Mouse (Mus musculus) ES-Bruce4 (cell line): ENCODE data around the gene Spg20. TPM values are rescaled to one million over a fixed set of nuclear protein-coding genes. Genes with fewer than 3 reads are reported as not detected.

ENCODE experiments used
- H3K27ac ChIP-seq: 2 replicates; pipeline ENCODE4 v1.5.1; 2012; ENCODE audit warnings: low read length, inconsistent platforms; ENCODE audit not compliant: insufficient read depth
- H3K27me3 ChIP-seq: 2 replicates; pipeline ENCODE4 v1.6.1; 2012; ENCODE audit warnings: mild to moderate bottlenecking, low read length, inconsistent platforms; ENCODE audit not compliant: control insufficient read depth, poor library complexity, insufficient read depth, severe bottlenecking
- H3K36me3 ChIP-seq: 2 replicates; pipeline ENCODE4 v1.6.1; 2012; ENCODE audit warnings: inconsistent platforms, mild to moderate bottlenecking, low read length, moderate library complexity; ENCODE audit not compliant: control insufficient read depth, poor library complexity, insufficient read depth, severe bottlenecking
- H3K4me1 ChIP-seq: one replicate; pipeline ENCODE4 v1.8.1; 2011; ENCODE audit warnings: low read length; ENCODE audit not compliant: control insufficient read depth, insufficient read depth
- H3K4me3 ChIP-seq: 2 replicates; pipeline ENCODE4 v1.5.1; 2011; ENCODE audit warnings: low read depth, mild to moderate bottlenecking, low read length
- H3K9ac ChIP-seq: 2 replicates; pipeline ENCODE4 v1.6.1; 2012; ENCODE audit warnings: low read depth, mild to moderate bottlenecking, inconsistent platforms; ENCODE audit not compliant: poor library complexity, severe bottlenecking
- H3K9me3 ChIP-seq: replicated peaks from 2 replicates; pipeline ENCODE4 v1.6.1; 2012; ENCODE audit warnings: mild to moderate bottlenecking, low read length, inconsistent platforms; ENCODE audit not compliant: control insufficient read depth, poor library complexity, insufficient read depth, severe bottlenecking
- CTCF ChIP-seq: IDR thresholded peaks from one replicate; pipeline ENCODE4 v1.8.1; 2011; ENCODE audit warnings: low read depth, low read length
- EP300 ChIP-seq: IDR thresholded peaks from 2 replicates; pipeline ENCODE4 v1.6.1; 2011; ENCODE audit warnings: low read depth, low read length; ENCODE audit not compliant: insufficient read depth
- POLR2A ChIP-seq: IDR thresholded peaks from one replicate; pipeline ENCODE4 v1.8.1; 2011; ENCODE audit warnings: low read length; ENCODE audit not compliant: insufficient read depth
- polyA plus RNA-seq: library from polyadenylated mRNA; stranded (reverse); fragments of >200 nt; gene quantifications from 2 replicates; pipeline ENCODE4 v1.2.4, GENCODE M21; 2011; ENCODE audit warnings: low read depth; ENCODE audit not compliant: missing spikeins, insufficient read depth, insufficient read length

The Spg20 gene
- polyA plus RNA-seq, 1 experiment, result 51.2 TPM

GRCm38 (mm10) chr3:55084781-55085180 lies 27.1 kb upstream of the Spg20 start:
- Histone ChIP-seq H3K9ac (no peak overlapping the region), H3K27me3 (no peaks in the 10 kb centered on the region), H3K4me1 (no peaks in the 10 kb centered on the region), H3K4me3 (no peak overlapping the region), H3K9me3 (no peaks in the 10 kb centered on the region), H3K36me3 (no peaks in the 10 kb centered on the region), H3K27ac (no peak overlapping the region)
- TF ChIP-seq POLR2A (no peak), CTCF (no peak), EP300 (no peak)

- H3K9ac ChIP-seq, result no peak overlapping the region
- no peaks in the 10 kb centered on the region for H3K36me3 ChIP-seq
- no peaks in the 10 kb centered on the region for H3K9me3 ChIP-seq
- no peak for TF ChIP-seq POLR2A
- TF ChIP-seq CTCF, result no peak
- no peak for TF ChIP-seq EP300
- no peaks in the 10 kb centered on the region for H3K4me1 ChIP-seq
- no peaks in the 10 kb centered on the region for H3K27me3 ChIP-seq
- H3K4me3 ChIP-seq, result no peak overlapping the region
- H3K27ac ChIP-seq, result no peak overlapping the region
Measured at GRCm38 (mm10) chr3:55085716-55086115, 26.2 kb upstream of the Spg20 start.

- H3K36me3 ChIP-seq, result no peaks in the 10 kb centered on the region
- TF ChIP-seq POLR2A, result no peak
- TF ChIP-seq CTCF, result no peak
- TF ChIP-seq EP300, result no peak
- H3K27ac ChIP-seq, result no peak overlapping the region
- no peak overlapping the region for H3K9ac ChIP-seq
- no peaks in the 10 kb centered on the region for H3K27me3 ChIP-seq
- no peaks in the 10 kb centered on the region for H3K9me3 ChIP-seq
- H3K4me1 ChIP-seq, result no peaks in the 10 kb centered on the region
- no peak overlapping the region for H3K4me3 ChIP-seq
Measured at GRCm38 (mm10) chr3:55086948-55087347, 25.0 kb upstream of the Spg20 start.

- Histone ChIP-seq H3K27me3 (no peaks in the 10 kb centered on the region), H3K36me3 (no peaks in the 10 kb centered on the region), H3K9ac (no peak overlapping the region), H3K27ac (no peak overlapping the region), H3K9me3 (no peaks in the 10 kb centered on the region), H3K4me3 (no peak overlapping the region), H3K4me1 (no peaks in the 10 kb centered on the region)
- TF ChIP-seq CTCF (no peak), EP300 (no peak), POLR2A (no peak)
Measured at GRCm38 (mm10) chr3:55087360-55087759, 24.5 kb upstream of the Spg20 start.

- Histone ChIP-seq H3K9ac (no peak overlapping the region), H3K27ac (no peak overlapping the region), H3K27me3 (no peaks in the 10 kb centered on the region), H3K9me3 (no peaks in the 10 kb centered on the region), H3K4me1 (no peaks in the 10 kb centered on the region), H3K36me3 (no peaks in the 10 kb centered on the region), H3K4me3 (no peak overlapping the region)
- TF ChIP-seq EP300, result no peak
- TF ChIP-seq CTCF, result no peak
- no peak for TF ChIP-seq POLR2A
Measured at GRCm38 (mm10) chr3:55088359-55088758, 23.5 kb upstream of the Spg20 start.

- Histone ChIP-seq H3K4me3 (no peak overlapping the region), H3K27ac (no peak overlapping the region), H3K4me1 (no peaks in the 10 kb centered on the region), H3K9me3 (no peaks in the 10 kb centered on the region), H3K9ac (no peak overlapping the region), H3K27me3 (no peaks in the 10 kb centered on the region), H3K36me3 (no peaks in the 10 kb centered on the region)
- TF ChIP-seq EP300, result no peak
- no peak for TF ChIP-seq CTCF
- no peak for TF ChIP-seq POLR2A
Measured at GRCm38 (mm10) chr3:55088843-55089242, 23.1 kb upstream of the Spg20 start.
